Mouse (Mus musculus) embryonic facial prominence, embryonic 11.5 days (tissue): ENCODE data around the gene Pgap2. TPM values are rescaled to one million over a fixed set of nuclear protein-coding genes. Genes with fewer than 3 reads are reported as not detected.

Experiments used
- ATAC-seq: fragments of 200-750 bp; cut with Nextera tagmentation; replicated peaks from 2 replicates; pipeline ENCODE4 v1.8.0; 2017; ENCODE audit warnings: low read depth; ENCODE audit not compliant: insufficient number of reproducible peaks, low FRiP score, low TSS enrichment
- DNase-seq: peaks from one replicate; pipeline ENCODE4 v3.0.0-alpha.2; 2015; ENCODE audit warnings: low spot score
- H3K27ac ChIP-seq: fragments of 300-500 bp; sonication (generic); replicated peaks from 2 replicates; pipeline ENCODE4 v1.5.1; 2014; ENCODE audit warnings: mild to moderate bottlenecking, low read depth, low read length, control low read depth
- H3K27me3 ChIP-seq: fragments of 300-500 bp; sonication (generic); 2 replicates; pipeline ENCODE4 v1.6.1; 2014; ENCODE audit warnings: mild to moderate bottlenecking, low read length, moderate library complexity, mixed read lengths; ENCODE audit not compliant: control insufficient read depth, insufficient read depth
- H3K36me3 ChIP-seq: fragments of 300-500 bp; sonication (generic); replicated peaks from 2 replicates; pipeline ENCODE4 v1.6.1; 2014; ENCODE audit warnings: low read depth, mild to moderate bottlenecking, low read length, moderate library complexity, mixed read lengths; ENCODE audit not compliant: control insufficient read depth, insufficient read depth
- H3K4me1 ChIP-seq: fragments of 300-500 bp; sonication (generic); 2 replicates; pipeline ENCODE4 v1.6.1; 2014; ENCODE audit warnings: low read length, mixed read lengths; ENCODE audit not compliant: control insufficient read depth, insufficient read depth
- H3K4me2 ChIP-seq: fragments of 300-500 bp; sonication (generic); 2 replicates; pipeline ENCODE4 v1.6.1; 2014; ENCODE audit warnings: low read depth, mild to moderate bottlenecking, control low read depth, low read length, moderate library complexity
- H3K4me3 ChIP-seq: fragments of 300-500 bp; sonication (generic); 2 replicates; pipeline ENCODE4 v1.5.1; 2014; ENCODE audit warnings: low read depth, low read length, control low read depth
- H3K9ac ChIP-seq: fragments of 300-500 bp; sonication (generic); replicated peaks from 2 replicates; pipeline ENCODE4 v1.6.1; 2014; ENCODE audit warnings: mild to moderate bottlenecking, control low read depth, low read length
- H3K9me3 ChIP-seq: fragments of 300-500 bp; sonication (generic); replicated peaks from 2 replicates; pipeline ENCODE4 v1.6.1; 2016; ENCODE audit warnings: mild to moderate bottlenecking, low read length, inconsistent platforms, mixed read lengths; ENCODE audit not compliant: control insufficient read depth
- WGBS: fragments of 180-500 bp; shearing (Covaris S2); extraction: QIAGEN DNeasy Blood & Tissue Kit; methylation state at CpG from one replicate; pipeline ENCODE4 v1.1.7; 2014; 5-methylcytosine and 5-hydroxymethylcytosine counted together
- polyA plus RNA-seq: library from polyadenylated mRNA; unstranded; fragments of >200 nt; fragmentation: Nextera tagmentation; extraction: Ambion mirVana; gene quantifications from 2 replicates; pipeline ENCODE4 v1.2.1, GENCODE M21; 2014

Pgap2 gene
- polyA plus RNA-seq, 1 experiment from 2014 or later = 70.1 TPM

DNA sequence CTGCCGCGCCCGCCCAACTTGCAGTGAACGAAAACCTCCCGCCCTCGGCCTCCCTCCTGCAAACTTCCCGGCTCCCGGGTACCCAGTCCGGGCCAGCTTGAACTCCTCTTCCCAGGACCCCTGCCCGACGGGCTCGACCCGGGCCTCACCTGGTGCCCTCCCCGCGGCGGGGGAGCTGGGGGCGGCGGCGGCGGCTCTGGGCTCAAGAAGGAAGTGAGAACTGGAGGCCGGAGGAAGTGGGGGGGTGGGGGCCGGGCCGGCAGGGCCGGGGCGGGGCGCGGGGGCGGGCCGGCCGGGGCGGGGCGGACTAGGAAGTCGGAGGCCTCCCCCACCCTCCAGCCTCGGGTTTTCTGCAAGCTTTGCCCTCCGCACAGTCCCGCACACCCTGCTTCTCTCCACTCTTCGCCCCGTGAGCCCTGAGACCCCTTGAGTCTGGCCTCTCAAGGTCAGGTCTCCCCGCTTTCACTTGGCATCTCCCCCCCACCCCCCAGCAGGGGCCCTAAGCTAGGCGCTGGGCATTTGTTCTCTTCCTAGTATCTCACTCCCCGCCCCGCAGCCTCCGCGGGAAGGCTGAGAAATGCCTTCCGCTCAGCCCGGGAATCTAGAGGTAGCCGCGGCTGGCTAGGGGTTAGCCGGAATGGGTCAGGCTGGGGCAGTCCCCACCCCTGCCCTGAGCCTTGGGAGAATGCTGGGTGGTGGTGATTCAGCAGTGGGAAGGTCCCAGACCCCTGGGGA is 40.1 kb downstream of the Pgap2 start:
- peak; percentile 77 for DNase-seq
- Histone ChIP-seq H3K9me3 (no peaks in the 10 kb centered on the region), H3K27ac (peak overlapping the region; percentile 90), H3K4me3 (peak overlapping the region; percentile 81), H3K4me1 (peaks cover 4% of the 10 kb centered on the region), H3K27me3 (no peaks in the 10 kb centered on the region), H3K4me2 (peak overlapping the region; percentile 78), H3K36me3 (no peaks in the 10 kb centered on the region), H3K9ac (peak overlapping the region; percentile 80)
- ATAC-seq = peak; percentile 89
- WGBS = under 1% methylated on average over 37 of the region's 49 CpGs

DNA sequence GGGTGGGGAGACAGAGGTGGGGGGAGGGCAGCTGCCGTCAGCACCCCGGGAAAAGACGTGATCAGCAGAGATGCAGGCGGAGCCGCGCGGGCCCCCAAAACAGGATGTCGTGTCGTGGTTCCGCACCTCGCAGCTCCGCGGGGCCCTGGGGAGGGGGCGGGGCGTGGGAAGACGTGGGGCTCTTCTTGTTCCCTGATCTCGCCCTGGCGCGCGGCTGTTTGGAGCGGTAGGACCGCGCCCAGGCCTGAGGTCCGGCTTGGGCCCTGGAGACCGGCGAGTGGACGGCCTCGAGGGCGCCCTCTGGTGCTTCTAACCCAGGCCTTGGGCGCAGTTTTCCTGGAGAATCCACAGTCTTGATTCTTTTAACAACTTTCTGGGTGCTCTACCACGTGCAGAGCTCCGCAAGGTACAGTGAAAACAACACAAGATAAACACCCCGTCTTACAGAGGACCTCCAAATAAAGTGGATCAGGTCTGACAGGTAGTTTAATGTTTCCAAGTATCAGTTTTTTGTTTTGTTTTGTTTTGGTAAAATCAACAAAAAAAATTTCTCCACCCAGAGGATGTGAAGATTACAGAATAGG is 40.7 kb downstream of the Pgap2 start:
- Histone ChIP-seq H3K4me2 (peak overlapping the region; percentile 78), H3K36me3 (no peaks in the 10 kb centered on the region), H3K27ac (peak overlapping the region; percentile 90), H3K4me1 (peaks cover 2% of the 10 kb centered on the region), H3K27me3 (no peaks in the 10 kb centered on the region), H3K9ac (peak overlapping the region; percentile 80), H3K9me3 (no peaks in the 10 kb centered on the region), H3K4me3 (peak overlapping the region; percentile 81)
- ATAC-seq = peak; percentile 71
- peak; percentile 88 for DNase-seq
- under 1% methylated on average over 33 of the region's 33 CpGs for WGBS

DNA sequence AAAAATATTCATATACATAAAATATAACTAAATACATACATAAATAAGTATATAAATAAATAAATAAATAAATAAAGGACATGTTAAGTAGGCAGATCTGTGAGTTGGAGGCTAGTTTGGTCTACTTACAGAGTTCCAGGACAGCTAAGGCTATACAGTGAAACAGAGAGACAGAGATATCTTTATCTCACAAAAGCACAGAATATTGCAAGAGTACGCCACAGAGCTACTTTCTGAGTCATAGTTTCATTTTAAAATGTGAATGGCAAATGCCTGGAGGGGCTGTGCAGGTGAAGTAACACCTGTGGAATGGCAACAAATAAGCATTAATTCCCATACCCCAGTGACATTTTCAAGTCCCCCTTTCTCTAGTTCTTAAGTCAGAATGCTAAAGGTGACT is 43.6 kb downstream of the Pgap2 start:
- no peak overlapping the region for H3K27ac ChIP-seq
- H3K27me3 ChIP-seq = no peaks in the 10 kb centered on the region
- H3K36me3 ChIP-seq = no peaks in the 10 kb centered on the region
- H3K9ac ChIP-seq = no peak overlapping the region
- WGBS = 85% methylated on average over 1 of the region's 1 CpGs
- no peak overlapping the region for H3K4me3 ChIP-seq
- ATAC-seq (no peak), DNase-seq (no peak)
- no peaks in the 10 kb centered on the region for H3K9me3 ChIP-seq
- H3K4me1 ChIP-seq = no peaks in the 10 kb centered on the region
- no peak overlapping the region for H3K4me2 ChIP-seq

DNA sequence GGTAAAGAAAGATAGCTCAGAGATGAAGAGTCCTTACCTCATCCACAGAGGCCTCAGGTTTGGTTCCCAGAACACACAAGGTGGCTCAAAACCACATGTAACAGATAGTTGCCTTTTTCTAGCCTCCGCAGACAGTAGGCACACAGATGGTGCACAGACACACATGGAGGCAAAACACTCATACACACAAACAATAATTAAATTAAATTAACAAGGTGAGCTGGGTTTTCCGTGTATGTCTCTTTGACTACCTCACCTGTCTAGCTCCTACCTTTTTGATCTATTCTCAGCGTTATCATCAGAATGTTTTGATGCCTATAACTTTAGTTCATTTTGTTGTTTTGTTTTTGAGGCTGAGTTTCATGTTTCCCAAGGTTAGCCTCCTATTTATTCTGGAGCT is 45.9 kb downstream of the Pgap2 start, which contains the start of gene Rhog:
Rhog (minus strand) TSS at position 101 of the 400 bp plus-strand sequence.
- no peak for DNase-seq
- Histone ChIP-seq H3K4me1 (no peaks in the 10 kb centered on the region), H3K9me3 (no peaks in the 10 kb centered on the region), H3K27ac (no peak within 1 kb of the TSS), H3K4me2 (no peak within 1 kb of the TSS), H3K36me3 (no peaks in the 10 kb centered on the region), H3K27me3 (no peaks in the 10 kb centered on the region), H3K4me3 (no peak within 1 kb of the TSS), H3K9ac (no peak within 1 kb of the TSS)
- 82% methylated on average over 3 of the region's 3 CpGs for WGBS
- ATAC-seq = no peak

DNA sequence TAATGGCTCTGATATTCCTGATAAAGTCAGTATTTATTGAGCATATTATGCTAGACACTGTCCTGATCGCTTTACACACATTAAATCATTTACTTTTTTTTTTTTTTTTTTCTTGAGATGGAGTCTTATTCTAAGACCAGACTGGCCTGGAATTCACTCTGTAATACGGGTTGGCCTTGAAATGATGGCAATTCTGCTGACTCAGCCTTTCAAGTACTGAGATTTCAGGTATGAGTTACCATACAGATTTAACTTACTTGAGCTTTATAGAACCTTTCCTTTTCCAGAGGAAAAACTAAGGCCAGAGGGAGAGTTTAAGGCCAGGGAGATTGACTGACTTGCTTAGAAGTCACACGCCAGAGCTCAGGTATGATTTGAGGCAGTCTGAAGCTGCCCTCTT is 46.6 kb downstream of the Pgap2 start:
- no peak overlapping the region for H3K9ac ChIP-seq
- H3K36me3 ChIP-seq = no peaks in the 10 kb centered on the region
- H3K27me3 ChIP-seq = no peaks in the 10 kb centered on the region
- H3K27ac ChIP-seq = no peak overlapping the region
- no peak for DNase-seq
- no peak overlapping the region for H3K4me3 ChIP-seq
- 80% methylated on average over 3 of the region's 3 CpGs for WGBS
- H3K9me3 ChIP-seq = no peaks in the 10 kb centered on the region
- no peaks in the 10 kb centered on the region for H3K4me1 ChIP-seq
- ATAC-seq = no peak
- H3K4me2 ChIP-seq = no peak overlapping the region

DNA sequence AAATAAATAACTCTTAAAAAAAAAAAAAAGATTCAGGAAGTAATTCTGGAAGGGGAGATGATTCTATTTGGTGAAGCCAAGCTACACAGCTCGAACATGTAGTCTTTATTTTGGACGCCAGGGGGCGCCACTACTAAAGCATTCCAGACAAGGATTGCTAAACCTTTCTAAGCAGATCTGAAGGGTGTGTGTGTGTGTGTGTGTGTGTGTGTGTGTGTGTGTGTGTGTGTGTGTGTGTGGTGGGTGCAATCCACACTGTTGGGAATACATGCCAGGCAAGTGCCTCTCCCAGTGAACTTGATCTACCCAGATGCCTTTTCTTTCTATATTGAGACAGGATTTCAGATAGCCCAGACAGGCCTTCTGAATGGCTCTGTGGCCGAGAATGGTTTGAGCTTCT is 48.2 kb downstream of the Pgap2 start:
- Histone ChIP-seq H3K27ac (no peak overlapping the region), H3K4me1 (no peaks in the 10 kb centered on the region), H3K9ac (no peak overlapping the region), H3K27me3 (no peaks in the 10 kb centered on the region), H3K36me3 (no peaks in the 10 kb centered on the region), H3K4me2 (no peak overlapping the region), H3K9me3 (no peaks in the 10 kb centered on the region), H3K4me3 (no peak overlapping the region)
- DNase-seq = peak; percentile 87
- WGBS = 22% methylated on average over 4 of the region's 4 CpGs
- peak; percentile 74; the same call in 1 of the 2 replicates for ATAC-seq

DNA sequence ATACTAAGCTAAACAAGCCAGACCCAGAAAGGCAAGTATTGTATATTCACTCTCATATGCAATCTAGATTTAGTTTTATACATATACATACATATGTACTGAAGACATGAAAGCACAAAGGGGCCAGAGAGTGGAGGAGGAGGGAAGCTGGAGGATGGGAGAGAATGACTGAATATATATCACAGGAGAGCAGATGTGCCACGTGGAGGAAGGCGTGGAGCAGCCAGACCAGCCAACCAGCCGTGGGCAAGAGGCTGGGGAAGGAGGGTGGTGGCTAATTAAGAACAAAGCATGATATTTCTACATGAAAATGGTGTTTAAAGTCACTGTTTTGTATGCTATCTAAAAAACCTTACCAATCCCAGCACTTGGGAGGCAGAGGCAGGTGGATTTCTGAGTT is 48.7 kb downstream of the Pgap2 start:
- DNase-seq (no peak), ATAC-seq (no peak)
- H3K27ac ChIP-seq = no peak overlapping the region
- no peaks in the 10 kb centered on the region for H3K9me3 ChIP-seq
- H3K4me2 ChIP-seq = no peak overlapping the region
- H3K36me3 ChIP-seq = no peaks in the 10 kb centered on the region
- no peak overlapping the region for H3K9ac ChIP-seq
- WGBS = 74% methylated on average over 3 of the region's 3 CpGs
- no peaks in the 10 kb centered on the region for H3K27me3 ChIP-seq
- H3K4me1 ChIP-seq = no peaks in the 10 kb centered on the region
- H3K4me3 ChIP-seq = no peak overlapping the region

DNA sequence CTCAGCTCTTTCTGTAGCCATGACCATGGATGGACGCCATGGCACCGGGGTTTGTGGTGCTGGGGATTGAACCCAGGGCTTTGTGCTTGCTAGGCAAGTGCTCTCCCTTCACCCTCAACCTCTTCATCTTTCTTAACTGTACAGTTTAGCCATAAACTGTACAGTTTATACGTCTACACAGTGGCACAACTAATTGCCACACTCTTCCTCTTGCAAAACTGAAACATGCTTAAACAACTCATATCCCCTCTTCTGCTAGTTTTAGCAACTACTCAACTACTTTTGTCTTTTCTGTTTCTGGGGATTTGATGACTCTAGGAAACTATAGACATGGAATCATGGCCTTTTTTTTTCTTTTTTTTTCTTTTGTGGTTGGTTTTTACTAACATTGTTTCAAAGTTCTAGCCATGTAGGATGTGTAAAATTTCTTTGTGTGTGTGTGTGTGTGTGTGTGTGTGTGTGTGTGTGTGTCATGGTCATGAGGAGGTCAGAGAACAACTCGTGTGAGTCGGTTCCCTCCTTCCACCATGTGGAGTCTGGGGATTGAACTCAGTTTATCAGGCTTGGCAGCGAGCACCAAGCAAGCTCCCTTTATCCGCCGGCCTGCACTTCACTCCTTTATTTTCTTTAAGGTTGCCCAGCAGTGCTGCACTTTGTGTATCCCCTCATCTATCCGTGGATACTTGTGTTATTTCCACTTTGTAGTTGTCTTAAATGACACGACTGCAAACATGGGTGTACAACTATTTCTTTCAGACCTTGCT is 49.9 kb downstream of the Pgap2 start:
- Histone ChIP-seq H3K27ac (no peak overlapping the region), H3K4me2 (no peak overlapping the region), H3K27me3 (no peaks in the 10 kb centered on the region), H3K4me3 (no peak overlapping the region), H3K9me3 (no peaks in the 10 kb centered on the region), H3K36me3 (no peaks in the 10 kb centered on the region), H3K9ac (no peak overlapping the region), H3K4me1 (no peaks in the 10 kb centered on the region)
- 83% methylated on average over 10 of the region's 10 CpGs for WGBS
- ATAC-seq (no peak), DNase-seq (no peak)
